Mouse (Mus musculus) thymus, adult 2 months (tissue): ENCODE data around the gene Ngdn. TPM values are rescaled to one million over a fixed set of nuclear protein-coding genes. Genes with fewer than 3 reads are reported as not detected.

Experiments
- DNase-seq: peaks from one replicate; pipeline ENCODE4 v3.0.0; 2021
- H3K27ac ChIP-seq: fragments of 200-500 bp; 2 replicates; pipeline ENCODE4 v1.5.1; 2012; ENCODE audit warnings: low read length, control low read depth; ENCODE audit not compliant: control insufficient read depth, insufficient read depth
- H3K27me3 ChIP-seq: fragments of 200-500 bp; 2 replicates; pipeline ENCODE4 v1.6.1; 2012; ENCODE audit warnings: mild to moderate bottlenecking, low read length, moderate library complexity, mixed read lengths; ENCODE audit not compliant: control insufficient read depth, insufficient read depth
- H3K36me3 ChIP-seq: fragments of 200-500 bp; 2 replicates; pipeline ENCODE4 v1.6.1; 2012; ENCODE audit warnings: mild to moderate bottlenecking, low read length, moderate library complexity; ENCODE audit not compliant: control insufficient read depth, insufficient read depth
- H3K4me1 ChIP-seq: fragments of 200-500 bp; replicated peaks from 2 replicates; pipeline ENCODE4 v1.6.1; 2012; ENCODE audit warnings: low read length; ENCODE audit not compliant: control insufficient read depth, insufficient read depth
- H3K4me3 ChIP-seq: fragments of 200-500 bp; 2 replicates; pipeline ENCODE4 v1.5.1; 2012; ENCODE audit warnings: mild to moderate bottlenecking, low read length, control low read depth, moderate library complexity; ENCODE audit not compliant: control insufficient read depth, insufficient read depth
- CTCF ChIP-seq: fragments of 200-500 bp; IDR thresholded peaks from 2 replicates; pipeline ENCODE4 v1.5.1; 2012; ENCODE audit warnings: mild to moderate bottlenecking, control low read depth, low read length, moderate library complexity, borderline replicate concordance; ENCODE audit not compliant: control insufficient read depth, poor library complexity, insufficient read depth; ENCODE audit errors: extremely low read depth
- POLR2A ChIP-seq: fragments of 200-500 bp; IDR thresholded peaks from 2 replicates; pipeline ENCODE4 v1.6.1; 2012; ENCODE audit warnings: mild to moderate bottlenecking, low read length, control low read depth, moderate library complexity; ENCODE audit not compliant: control insufficient read depth, poor library complexity, insufficient read depth; ENCODE audit errors: extremely low read depth
- WGBS: fragments of 180-500 bp; shearing (Covaris S2); methylation state at CpG from one replicate; pipeline ENCODE4 v1.1.7; 2018; 5-methylcytosine and 5-hydroxymethylcytosine counted together
- polyA plus RNA-seq: library from polyadenylated mRNA; depleted of rRNA; stranded (reverse); fragments of >200 nt; gene quantifications from 2 replicates; pipeline ENCODE4 v1.2.3, GENCODE M21; 2012

Gene Ngdn
- polyA plus RNA-seq, 1 experiment = 31.0 TPM

- Histone ChIP-seq H3K36me3 (no peaks in the 10 kb centered on the region), H3K27ac (no peak overlapping the region), H3K27me3 (no peaks in the 10 kb centered on the region), H3K4me3 (no peak overlapping the region), H3K4me1 (no peaks in the 10 kb centered on the region)
- no peak for DNase-seq
- WGBS = 16% methylated on average over 2 of the region's 2 CpGs
- TF ChIP-seq CTCF (no peak), POLR2A (no peak)
Observed at GRCm38 (mm10) chr14:55047971-55048531, 32.8 kb downstream of the Ngdn start.

GRCm38 (mm10) chr14:55052496-55052895, 37.2 kb downstream of the Ngdn start:
- Histone ChIP-seq H3K27ac (no peak overlapping the region), H3K27me3 (no peaks in the 10 kb centered on the region), H3K4me1 (no peaks in the 10 kb centered on the region), H3K36me3 (no peaks in the 10 kb centered on the region), H3K4me3 (no peak overlapping the region)
- no peak for DNase-seq
- 50% methylated on average over 9 of the region's 9 CpGs for WGBS
- TF ChIP-seq POLR2A (no peak), CTCF (no peak)

GRCm38 (mm10) chr14:55053050-55053449, 37.8 kb downstream of the Ngdn start:
- no peak overlapping the region for H3K27ac ChIP-seq
- no peaks in the 10 kb centered on the region for H3K4me1 ChIP-seq
- no peaks in the 10 kb centered on the region for H3K36me3 ChIP-seq
- H3K27me3 ChIP-seq = no peaks in the 10 kb centered on the region
- 71% methylated on average over 4 of the region's 4 CpGs for WGBS
- no peak for DNase-seq
- TF ChIP-seq POLR2A = no peak
- no peak for TF ChIP-seq CTCF
- no peak overlapping the region for H3K4me3 ChIP-seq

GRCm38 (mm10) chr14:55053708-55054190, 38.5 kb downstream of the Ngdn start:
- Histone ChIP-seq H3K27ac (no peak overlapping the region), H3K36me3 (no peaks in the 10 kb centered on the region), H3K4me3 (no peak overlapping the region), H3K27me3 (no peaks in the 10 kb centered on the region), H3K4me1 (no peaks in the 10 kb centered on the region)
- TF ChIP-seq POLR2A = no peak
- no peak for TF ChIP-seq CTCF
- DNase-seq = no peak
- WGBS = 84% methylated on average over 17 of the region's 17 CpGs

GRCm38 (mm10) chr14:55054191-55054749, 39.0 kb downstream of the Ngdn start:
- WGBS = 47% methylated on average over 10 of the region's 10 CpGs
- H3K4me1 ChIP-seq = no peaks in the 10 kb centered on the region
- no peak overlapping the region for H3K4me3 ChIP-seq
- H3K27ac ChIP-seq = no peak overlapping the region
- H3K27me3 ChIP-seq = no peaks in the 10 kb centered on the region
- no peaks in the 10 kb centered on the region for H3K36me3 ChIP-seq
- DNase-seq = no peak
- TF ChIP-seq POLR2A (no peak), CTCF (no peak)

- H3K4me1 ChIP-seq = no peaks in the 10 kb centered on the region
- no peak overlapping the region for H3K27ac ChIP-seq
- WGBS = 22% methylated on average over 11 of the region's 11 CpGs
- DNase-seq = no peak
- TF ChIP-seq POLR2A = no peak
- no peak for TF ChIP-seq CTCF
- H3K4me3 ChIP-seq = no peak overlapping the region
- H3K36me3 ChIP-seq = no peaks in the 10 kb centered on the region
- no peaks in the 10 kb centered on the region for H3K27me3 ChIP-seq
Observed at GRCm38 (mm10) chr14:55055167-55055834, 40.0 kb downstream of the Ngdn start.
